23 mouse cellular contexts compared by ENCODE assay signal in genomic region chr6:47957816-47958215, GRCm38 (mm10). TPM values are rescaled to one million over a fixed set of nuclear protein-coding genes. Genes with fewer than 3 reads are reported as not detected.
DNase-seq lines count a peak whose midpoint lies in the region; TF ChIP-seq lines count a peak whose summit lies in the region.
"Had no signal": no experiment of that assay in that cellular context is flagged by ENCODE, and none has a peak within 500 bp of the region (broad histone marks: within the 10 kb centered on the region; RNA-seq: fewer than 3 reads in every experiment).

No protein-coding gene starts in this region.

- TF ChIP-seq POLR2A in heart, adult 2 months (IDR thresholded peaks at IDR 0.05; ENCODE audit: insufficient read depth, low read depth, low read length) = no peak

- TF ChIP-seq EP300 in heart, adult 2 months (IDR thresholded peaks at IDR 0.05; ENCODE audit: insufficient read depth, low read depth, low read length) = no peak

- no peaks in the 10 kb centered on the region for H3K36me3 ChIP-seq in heart, adult 2 months (ENCODE audit: control insufficient read depth, insufficient read depth, low read length)

- H3K27ac ChIP-seq in heart, adult 2 months = no peak overlapping the region
- H3K27ac ChIP-seq: embryonic facial prominence, embryonic 13.5 days; embryonic facial prominence, embryonic 15.5 days; forebrain, embryonic 13.5 days; forebrain, embryonic 15.5 days had no signal

- no peaks in the 10 kb centered on the region for H3K27me3 ChIP-seq in heart, adult 2 months (ENCODE audit: control insufficient read depth, insufficient read depth, low read length)
- H3K27me3 ChIP-seq: CH12.LX; embryonic facial prominence, embryonic 13.5 days; embryonic facial prominence, embryonic 15.5 days; forebrain, embryonic 13.5 days; forebrain, embryonic 15.5 days; Patski had no signal

- DNase-seq in gastrocnemius, adult 18-20 months (ENCODE audit: low spot score) = peak; percentile 36
- no peak for DNase-seq in gastrocnemius, postnatal 25 days
- peak; percentile 75 for DNase-seq in heart, adult 11 months
- DNase-seq in heart, adult 2 months = no peak
- DNase-seq in lung, postnatal 36 days = no peak
- DNase-seq: adrenal gland, adult 8-10 months; adrenal gland, postnatal 14 days; B cell, adult 2 months; cerebellum, adult 11 months; cerebellum, adult 18-20 months; cerebellum, adult 8-10 months; cerebellum, adult 9-11 months; cerebellum, postnatal 14 days; cerebellum, postnatal 36 days; embryo, embryonic 11 days; forebrain, postnatal 0 days had no signal

- H3K79me2 ChIP-seq in heart, adult 2 months (replicated peaks; ENCODE audit: control insufficient read depth, insufficient read depth, low read length) = no peaks in the 10 kb centered on the region

- intact Hi-C loops in heart, adult 2 months (cut with DNase I) = no loop called here

- no peaks in the 10 kb centered on the region for H3K4me1 ChIP-seq in heart, adult 2 months (ENCODE audit: control insufficient read depth, insufficient read depth, low read length)

- no peak overlapping the region for H3K9ac ChIP-seq in heart, adult 2 months (ENCODE audit: low read depth, low read length)
- H3K9ac ChIP-seq: embryonic facial prominence, embryonic 13.5 days; embryonic facial prominence, embryonic 15.5 days; forebrain, embryonic 13.5 days; forebrain, embryonic 15.5 days; forebrain, postnatal 0 days had no signal

- TF ChIP-seq CTCF in heart, adult 2 months (IDR thresholded peaks at IDR 0.05) = no peak

- H3K4me3 ChIP-seq in heart, adult 2 months = no peak overlapping the region
- H3K4me3 ChIP-seq: embryonic facial prominence, embryonic 13.5 days; embryonic facial prominence, embryonic 15.5 days; erythroblast, embryonic 14.5 days; forebrain, embryonic 13.5 days; forebrain, embryonic 15.5 days had no signal

RNA-seq across cellular contexts. Expression of gene Zfp956, which starts 4.6 kb away (rescaled TPM):
- total RNA-seq in gastrocnemius, adult 18-20 months (2021) = 1 to 10 TPM; 5.7 to 7.0 TPM
- 1 to 10 TPM; 3.6 to 4.0 TPM for total RNA-seq in gastrocnemius, postnatal 25 days (2021)
- 1 to 10 TPM; 1.1 to 1.7 TPM for total RNA-seq in heart, adult 2 months (2021)
- polyA plus RNA-seq in heart, adult 2 months (2012; rRNA removed) = 2.6 and 3.3 TPM in 2 replicates

RNA-seq across cellular contexts. Expression of gene Zfp212, which starts 37.5 kb away (rescaled TPM):
- 1 to 10 TPM; 7.9 to 9.3 TPM for total RNA-seq in gastrocnemius, adult 18-20 months (2021)
- total RNA-seq in gastrocnemius, postnatal 25 days (2021) = 1 to 10 TPM; 6.4 to 6.7 TPM
- total RNA-seq in heart, adult 2 months (2021) = 1 to 10 TPM; 8.0 to 8.8 TPM
- 4.3 and 6.2 TPM in 2 replicates for polyA plus RNA-seq in heart, adult 2 months (2012; rRNA removed)

Comparison
In these comparisons a context has a peak if more than half of its experiments do, and no peak if none do; other contexts are left out.
1. DNase-seq: peak in gastrocnemius, adult 18-20 months (single experiment) and heart, adult 11 months (single experiment); none in gastrocnemius, postnatal 25 days (single experiment), heart, adult 2 months (0 of 2) and lung, postnatal 36 days (single experiment).